In genomic region chr3:32817357-32818326, GRCm38 (mm10) we compare ENCODE assay signal across 8 mouse cellular contexts. TPM values are rescaled to one million over a fixed set of nuclear protein-coding genes. Genes with fewer than 3 reads are reported as not detected.
DNase-seq lines count a peak whose midpoint lies in the region; ATAC-seq and TF ChIP-seq lines count a peak whose summit lies in the region.

Gene Usp13, plus strand, starts transcription at chr3:32817546.

- TF ChIP-seq CTCF in olfactory bulb, adult 2 months (IDR thresholded peaks at IDR 0.05; ENCODE audit: insufficient read depth, low read depth, low read length) = no peak

- peaks cover 10% of the 10 kb centered on the region for H3K4me1 ChIP-seq in forebrain, embryonic 13.5 days
- H3K4me1 ChIP-seq in heart, embryonic 16.5 days (ENCODE audit: control insufficient read depth, insufficient read depth, low read length) = peaks cover 25% of the 10 kb centered on the region
- H3K4me1 ChIP-seq in liver, embryonic 15.5 days (replicated peaks) = no peaks in the 10 kb centered on the region
- peaks cover 13% of the 10 kb centered on the region for H3K4me1 ChIP-seq in olfactory bulb, adult 2 months (ENCODE audit: control insufficient read depth, insufficient read depth, low read length)

- H3K27me3 ChIP-seq in forebrain, embryonic 13.5 days = no peaks in the 10 kb centered on the region
- no peaks in the 10 kb centered on the region for H3K27me3 ChIP-seq in heart, embryonic 16.5 days (ENCODE audit: control insufficient read depth, insufficient read depth, low read length)
- peaks cover 38% of the 10 kb centered on the region for H3K27me3 ChIP-seq in liver, embryonic 15.5 days

- peak; percentile 2 for DNase-seq in thymus, postnatal 14 days
- DNase-seq in thymus, postnatal 25 days = no peak
- peak; percentile 29 to 70 for DNase-seq in kidney, postnatal 36 days
- DNase-seq in urinary bladder, postnatal 36 days (ENCODE audit: low spot score in 2 of 2) = peak; percentile 43 to 61

- H3K27ac ChIP-seq in forebrain, embryonic 13.5 days = peak within 1 kb of the TSS; percentile 86
- peak within 1 kb of the TSS; percentile 98 for H3K27ac ChIP-seq in heart, embryonic 16.5 days (ENCODE audit: low read length)
- no peak within 1 kb of the TSS for H3K27ac ChIP-seq in liver, embryonic 15.5 days (replicated peaks)
- peak within 1 kb of the TSS; percentile 93 for H3K27ac ChIP-seq in olfactory bulb, adult 2 months (ENCODE audit: insufficient read depth, low read depth, low read length)

- peak within 1 kb of the TSS; percentile 70 for H3K4me2 ChIP-seq in forebrain, embryonic 13.5 days
- peak within 1 kb of the TSS; percentile 67 for H3K4me2 ChIP-seq in heart, embryonic 16.5 days (ENCODE audit: low read depth, low read length)
- peak within 1 kb of the TSS; percentile 64 for H3K4me2 ChIP-seq in liver, embryonic 15.5 days

- H3K9ac ChIP-seq in forebrain, embryonic 13.5 days = peak within 1 kb of the TSS; percentile 87
- H3K9ac ChIP-seq in heart, embryonic 16.5 days (ENCODE audit: low read length) = peak within 1 kb of the TSS; percentile 97
- no peak within 1 kb of the TSS for H3K9ac ChIP-seq in liver, embryonic 15.5 days

- H3K4me3 ChIP-seq in forebrain, embryonic 13.5 days = peak within 1 kb of the TSS; percentile 79
- H3K4me3 ChIP-seq in heart, embryonic 16.5 days (ENCODE audit: low read length) = peak within 1 kb of the TSS; percentile 93
- peak within 1 kb of the TSS; percentile 49 for H3K4me3 ChIP-seq in liver, embryonic 15.5 days (replicated peaks)
- peak within 1 kb of the TSS; percentile 92 for H3K4me3 ChIP-seq in olfactory bulb, adult 2 months (ENCODE audit: insufficient read depth, low read depth, low read length)

- WGBS in forebrain, embryonic 13.5 days = under 1% methylated on average over 77 of the region's 84 CpGs
- under 1% methylated on average over 81 of the region's 84 CpGs for WGBS in heart, embryonic 16.5 days
- under 1% methylated on average over 84 of the region's 84 CpGs for WGBS in liver, embryonic 15.5 days (ENCODE audit: insufficient replicate concordance)
- WGBS in olfactory bulb, adult 2 months = under 1% methylated on average over 83 of the region's 84 CpGs

- peak; percentile 87 for ATAC-seq in forebrain, embryonic 13.5 days
- ATAC-seq in heart, embryonic 16.5 days (replicated peaks; ENCODE audit: extremely low read depth, insufficient read depth, low FRiP score) = peak; percentile 86
- no peak for ATAC-seq in liver, embryonic 15.5 days (ENCODE audit: insufficient read depth)

- no peak for TF ChIP-seq POLR2A in olfactory bulb, adult 2 months (IDR thresholded peaks at IDR 0.05; ENCODE audit: insufficient read depth, low read depth, low read length)

- no peaks in the 10 kb centered on the region for H3K9me3 ChIP-seq in forebrain, embryonic 13.5 days (replicated peaks)
- H3K9me3 ChIP-seq in heart, embryonic 16.5 days (replicated peaks; ENCODE audit: control insufficient read depth, low read length) = no peaks in the 10 kb centered on the region
- H3K9me3 ChIP-seq in liver, embryonic 15.5 days (replicated peaks) = no peaks in the 10 kb centered on the region

- H3K36me3 ChIP-seq in forebrain, embryonic 13.5 days (ENCODE audit: poor library complexity, severe bottlenecking) = no peaks in the 10 kb centered on the region
- no peaks in the 10 kb centered on the region for H3K36me3 ChIP-seq in heart, embryonic 16.5 days (ENCODE audit: control insufficient read depth, insufficient read depth)
- no peaks in the 10 kb centered on the region for H3K36me3 ChIP-seq in liver, embryonic 15.5 days (replicated peaks)

RNA-seq across cellular contexts. Expression of gene Usp13, which starts in this region (rescaled TPM):
- 7.1 and 8.6 TPM in 2 replicates for polyA plus RNA-seq in forebrain, embryonic 13.5 days (2015; fragmentation: Nextera tagmentation; extraction: Ambion mirVana)
- polyA plus RNA-seq in heart, embryonic 16.5 days (2015; fragmentation: Nextera tagmentation; extraction: Ambion mirVana) = 58.1 and 63.2 TPM in 2 replicates
- polyA plus RNA-seq in liver, embryonic 15.5 days (2015; fragmentation: Nextera tagmentation; extraction: Ambion mirVana) = 0.16 and 0.32 TPM in 2 replicates
- polyA plus RNA-seq in olfactory bulb, adult 2 months (2012; ENCODE audit: insufficient read depth, insufficient read length, low replicate concordance, missing spikeins) = not detected in 2 replicates
